Mouse (Mus musculus) ES-Bruce4 (cell line): ENCODE data around the gene Setd3.

Source experiments
- CTCF ChIP-seq: IDR thresholded peaks from one replicate; pipeline ENCODE4 v1.8.1; 2011; ENCODE audit warnings: low read depth, low read length
- EP300 ChIP-seq: IDR thresholded peaks from 2 replicates; pipeline ENCODE4 v1.6.1; 2011; ENCODE audit warnings: low read depth, low read length; ENCODE audit not compliant: insufficient read depth
- POLR2A ChIP-seq: IDR thresholded peaks from one replicate; pipeline ENCODE4 v1.8.1; 2011; ENCODE audit warnings: low read length; ENCODE audit not compliant: insufficient read depth

DNA sequence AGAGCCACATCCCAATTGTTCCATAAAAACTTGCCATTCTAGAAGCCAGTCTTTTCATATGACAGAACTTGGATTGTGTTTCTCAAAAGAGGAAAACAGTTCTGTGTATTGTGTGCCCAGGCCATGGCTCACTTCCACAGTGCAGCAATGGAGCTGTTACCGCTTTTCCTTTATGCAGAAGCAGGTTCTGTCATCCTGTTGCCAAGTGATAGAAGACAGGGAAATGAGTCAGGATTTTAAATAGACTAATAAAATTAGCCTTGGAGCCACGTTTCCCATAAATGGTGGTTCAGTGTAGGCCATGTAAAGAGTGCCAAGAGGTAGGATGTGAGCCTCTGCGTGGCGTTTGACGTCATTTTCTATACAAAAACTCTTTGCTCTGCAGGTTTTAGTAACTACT is 14.8 kb upstream of the Setd3 start:
- TF ChIP-seq POLR2A = no peak
- no peak for TF ChIP-seq CTCF
- no peak for TF ChIP-seq EP300
